Mouse (Mus musculus) cerebellum, postnatal 36 days (tissue): ENCODE results near the gene Mmp25.
A peak's percentile ranks its signal among the peaks of the same experiment; 100 is the strongest.

Source experiments
- DNase-seq, 2 experiments: peaks; one replicate each; pipeline ENCODE4 v3.0.0; 2021 to 2022; ENCODE audit warnings: mixed read lengths in 2 of 2

Mmp25 gene

DNA sequence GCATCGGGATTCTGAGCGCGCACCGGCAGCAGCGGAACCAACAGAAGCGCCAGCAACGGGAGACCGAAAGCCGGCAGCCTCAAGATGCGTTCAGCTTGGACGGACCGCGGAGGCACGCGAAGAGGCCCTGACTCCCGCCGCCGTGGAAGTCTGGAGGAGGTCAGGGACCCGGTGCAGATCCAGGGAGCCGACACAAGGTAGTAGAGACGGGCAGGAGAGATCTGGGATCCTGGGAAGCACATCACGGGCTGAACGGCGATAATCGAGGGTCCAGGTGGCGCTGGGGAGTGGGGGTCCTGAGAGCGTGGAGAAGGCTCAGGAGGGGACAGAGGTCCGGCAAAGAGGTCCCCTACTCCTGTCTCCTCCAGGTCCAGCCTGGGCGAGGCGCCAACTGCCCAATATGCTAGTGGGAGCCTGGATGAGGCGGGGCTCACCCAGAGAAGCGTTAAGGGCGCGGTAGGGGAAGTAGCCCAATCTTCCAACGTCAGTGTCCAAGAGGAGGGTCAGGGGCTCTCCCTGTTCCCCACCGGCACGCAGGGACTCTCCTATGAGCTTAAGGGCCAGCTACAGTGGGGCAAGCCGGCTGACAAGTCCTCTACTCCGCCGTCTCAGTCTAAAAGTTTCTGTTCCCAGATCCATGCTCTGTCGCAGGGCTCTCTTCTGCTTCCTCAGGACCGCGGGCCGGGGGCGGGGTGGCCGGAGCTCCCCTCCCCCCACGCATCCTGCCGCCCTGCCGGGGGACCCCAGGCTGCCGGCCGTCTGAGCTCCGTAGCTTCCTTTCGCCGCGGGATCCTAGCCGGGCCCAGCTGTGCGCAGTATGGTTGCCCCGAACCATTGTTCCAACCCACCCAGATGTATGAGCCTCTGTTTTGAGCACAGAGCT lies at the start of gene Mmp25:
TSS of gene Mmp25 (minus strand) at position 665 of the 883 bp plus-strand sequence.
- DNase-seq = no peak

DNA sequence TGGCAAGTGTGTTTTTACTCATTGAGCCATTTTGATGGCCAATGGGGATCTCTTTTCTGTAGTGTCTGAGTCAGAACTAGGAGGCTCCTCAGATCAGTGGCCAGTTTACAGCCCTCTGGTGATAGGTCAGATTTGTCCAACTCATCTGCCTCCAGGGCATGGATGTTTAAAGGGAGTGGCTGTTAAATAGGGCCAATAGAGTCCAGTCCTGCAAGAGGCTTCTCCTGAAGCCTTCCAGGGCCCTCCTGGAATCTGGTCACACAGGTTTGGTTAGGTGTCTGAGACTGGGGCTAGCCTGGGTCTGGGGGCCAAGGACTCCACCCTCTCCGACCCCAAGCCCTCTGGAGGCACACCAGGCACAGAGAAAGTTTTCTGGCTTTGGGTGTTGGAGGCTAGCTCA lies 49.4 kb upstream of the Mmp25 start:
- no peak for DNase-seq

DNA sequence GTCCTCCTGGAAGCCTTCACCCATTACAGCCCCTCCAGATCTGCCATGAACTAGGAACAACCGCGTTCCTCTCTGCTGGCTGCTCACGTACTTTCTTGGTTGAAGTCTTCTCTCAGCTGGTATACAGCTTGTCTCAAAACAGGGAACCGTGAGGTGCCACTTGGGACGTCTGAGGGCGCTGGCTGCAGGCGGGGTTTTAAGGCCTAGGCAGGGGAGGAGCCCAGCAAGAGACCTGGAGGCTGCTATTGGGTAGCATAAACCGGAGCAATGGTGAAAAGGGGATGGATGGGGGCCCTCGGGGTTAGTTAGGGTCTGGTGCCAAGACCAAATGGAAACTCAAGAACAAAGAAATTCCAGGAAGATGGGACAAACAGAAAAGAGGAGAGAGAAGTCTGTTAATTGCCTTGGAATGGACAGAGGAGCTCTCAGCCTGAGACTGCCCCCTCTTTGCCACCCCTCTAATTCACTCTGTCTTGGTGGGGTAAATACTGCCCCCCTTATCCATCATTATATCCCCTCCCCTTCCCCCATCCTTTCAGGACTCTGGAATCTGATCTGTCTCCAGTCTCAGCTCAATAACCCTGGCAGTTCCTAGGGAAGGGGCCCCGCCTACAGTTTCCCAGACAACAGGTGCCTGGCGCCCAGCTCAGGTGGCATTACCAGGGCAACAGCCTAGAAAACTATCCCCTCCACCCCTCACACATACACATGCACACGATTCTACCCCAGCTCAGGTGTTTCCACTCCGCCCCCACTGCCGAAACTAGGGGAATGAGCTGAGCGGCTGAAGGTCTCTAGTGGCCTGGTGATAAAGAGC lies 39.0 kb upstream of the Mmp25 start, which contains the start of gene Cldn9:
TSS of gene Cldn9 (minus strand) at position 171 of the 817 bp plus-strand sequence.
- DNase-seq = no peak

DNA sequence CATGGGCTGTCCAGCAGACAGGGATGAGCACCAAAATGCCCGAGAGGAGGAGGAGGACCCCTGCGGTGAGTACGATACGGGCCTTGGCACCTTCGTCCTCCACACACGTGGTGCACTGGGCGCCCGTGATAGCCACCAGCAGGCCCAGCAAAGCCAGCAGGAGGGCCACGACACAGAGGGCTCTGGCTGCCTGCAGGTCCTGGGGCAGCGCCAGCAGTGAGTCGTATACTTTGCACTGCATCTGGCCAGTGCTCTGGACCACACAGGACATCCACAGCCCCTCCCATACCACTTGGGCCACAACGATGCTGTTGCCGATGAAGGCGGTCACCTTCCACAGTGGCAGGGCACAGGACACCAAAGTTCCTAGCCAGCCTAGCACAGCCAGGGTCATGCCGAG lies 38.1 kb upstream of the Mmp25 start:
- DNase-seq = no peak

DNA sequence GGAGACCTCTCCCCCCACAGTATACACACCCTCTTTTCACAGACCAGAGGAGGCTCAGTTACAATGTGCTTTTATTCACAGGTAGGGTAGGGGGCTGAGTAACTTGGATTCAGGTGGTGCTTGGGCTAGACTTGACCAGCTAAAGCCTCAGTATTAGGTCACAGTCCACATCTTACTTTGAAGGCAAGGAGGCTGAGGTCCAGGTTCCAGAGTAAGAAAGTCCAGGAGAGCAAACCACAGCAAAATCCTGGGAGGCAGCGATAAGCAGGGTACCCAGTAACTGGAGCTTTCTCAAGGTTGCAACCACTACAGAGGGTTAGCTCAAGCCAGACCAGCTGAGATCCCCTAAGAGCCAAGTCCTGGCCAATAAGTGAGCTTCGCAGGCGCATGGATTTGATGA lies 37.5 kb upstream of the Mmp25 start:
- no peak for DNase-seq

DNA sequence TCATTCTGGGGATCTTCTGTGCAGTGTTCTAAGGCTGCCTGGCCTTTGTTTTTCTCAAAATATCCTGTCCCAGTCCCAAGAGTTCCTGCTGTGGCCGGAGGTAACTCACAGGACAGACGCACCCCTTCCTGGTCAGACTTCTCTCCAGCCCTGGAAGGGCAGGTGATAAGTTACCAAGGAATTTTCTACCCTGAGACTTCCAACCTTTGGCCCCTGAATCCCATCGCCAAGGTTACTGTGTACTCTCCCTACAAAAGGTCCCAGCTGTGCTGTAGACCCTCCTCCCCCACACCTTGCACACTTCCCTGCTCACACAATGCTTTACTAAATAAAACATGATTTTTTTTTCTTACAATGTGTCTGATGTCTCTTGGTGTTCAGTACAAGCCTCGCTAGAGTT lies 37.0 kb upstream of the Mmp25 start:
- no peak for DNase-seq

DNA sequence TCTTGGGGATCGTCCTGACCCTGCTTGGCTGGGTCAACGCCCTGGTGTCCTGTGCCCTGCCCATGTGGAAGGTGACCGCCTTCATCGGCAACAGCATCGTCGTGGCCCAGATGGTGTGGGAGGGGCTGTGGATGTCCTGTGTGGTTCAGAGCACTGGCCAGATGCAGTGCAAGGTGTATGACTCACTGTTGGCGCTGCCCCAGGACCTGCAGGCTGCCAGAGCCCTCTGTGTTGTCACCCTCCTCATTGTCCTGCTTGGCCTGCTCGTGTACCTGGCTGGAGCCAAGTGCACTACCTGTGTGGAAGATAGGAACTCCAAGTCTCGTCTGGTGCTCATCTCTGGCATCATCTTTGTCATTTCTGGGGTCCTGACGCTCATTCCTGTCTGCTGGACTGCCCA lies 36.0 kb upstream of the Mmp25 start:
- DNase-seq = no peak

DNA sequence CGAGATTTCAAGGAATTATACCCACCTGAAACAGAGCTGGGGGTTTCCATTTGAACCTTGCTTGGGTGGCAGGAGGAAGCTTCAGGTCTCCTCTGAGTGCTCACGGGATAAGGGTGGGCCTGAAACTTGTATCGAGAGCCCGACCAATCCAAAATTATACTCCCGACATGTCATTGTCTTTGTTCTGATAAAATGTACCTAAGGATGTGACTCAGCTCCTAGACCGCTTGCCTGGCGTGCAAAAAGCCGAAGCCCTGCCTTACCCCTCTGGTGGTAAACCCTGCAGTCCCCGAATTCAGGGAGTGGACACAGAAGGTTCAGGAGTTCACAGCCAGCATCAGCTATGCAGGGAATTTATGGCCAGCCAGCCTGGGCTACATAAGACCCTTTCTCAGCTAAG lies 35.3 kb upstream of the Mmp25 start:
- DNase-seq = no peak

DNA sequence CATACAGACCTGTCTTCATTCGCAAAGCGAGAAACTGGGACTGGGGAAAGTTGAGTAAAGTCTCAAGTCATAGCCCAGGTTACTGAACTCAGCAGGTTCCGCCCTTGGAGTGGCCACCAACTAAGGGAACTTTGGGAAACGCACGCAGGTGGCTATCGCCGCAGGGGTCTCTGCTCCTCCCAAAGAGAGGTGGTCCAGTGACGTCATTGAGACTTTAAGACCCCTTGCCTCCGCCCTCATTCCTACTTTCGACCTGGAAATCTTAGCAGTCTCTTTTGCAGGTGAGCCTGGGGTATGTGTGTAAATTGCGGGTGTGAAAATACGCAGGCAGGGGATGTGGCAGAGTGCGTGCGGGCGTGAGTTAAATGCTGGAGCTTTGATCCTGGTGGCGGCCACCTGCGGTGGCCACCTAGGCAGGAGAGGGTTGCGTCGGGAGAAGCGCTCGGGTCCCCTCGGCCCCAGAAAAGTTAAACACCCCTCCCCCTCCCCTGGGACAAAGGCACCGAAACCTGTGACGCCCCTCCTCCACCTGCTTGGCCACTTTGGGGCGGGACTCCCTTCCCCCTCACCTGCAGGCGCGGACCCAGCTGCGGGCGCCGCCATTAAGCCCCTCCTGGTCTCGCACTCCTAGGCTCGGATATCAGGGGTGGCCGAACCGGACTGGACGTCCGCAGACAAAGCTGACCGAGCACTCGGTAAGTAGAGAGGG lies 34.2 kb upstream of the Mmp25 start, which contains the start of gene Cldn6:
TSS of gene Cldn6 (plus strand) at position 123 of the 709 bp plus-strand sequence.
- no peak for DNase-seq

DNA sequence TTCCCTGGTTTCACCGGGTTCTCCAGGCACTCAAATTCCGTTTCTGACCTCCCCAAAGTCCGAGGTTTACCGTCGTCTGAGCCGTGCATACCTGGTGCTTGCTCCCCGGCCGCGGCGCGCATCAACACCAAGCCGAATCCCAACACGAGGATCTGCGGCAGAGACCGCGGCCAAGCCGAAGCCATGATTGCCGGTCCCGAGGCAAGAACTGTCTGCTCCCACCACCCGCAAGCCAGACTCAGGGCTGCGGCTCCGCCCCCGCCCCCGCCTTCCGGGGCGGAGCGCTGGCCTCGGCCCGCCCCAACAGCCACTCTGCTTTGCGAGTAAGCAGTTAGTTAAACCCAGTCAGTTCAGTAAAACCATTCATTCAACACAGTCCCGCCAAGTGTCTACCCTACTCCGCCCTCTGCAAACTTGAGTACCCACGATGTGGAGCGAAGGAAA lies 32.2 kb upstream of the Mmp25 start, which contains the start of gene Tnfrsf12a:
TSS of gene Tnfrsf12a (minus strand) at position 233 of the 444 bp plus-strand sequence.
- peak; percentile 79 to 87 for DNase-seq

DNA sequence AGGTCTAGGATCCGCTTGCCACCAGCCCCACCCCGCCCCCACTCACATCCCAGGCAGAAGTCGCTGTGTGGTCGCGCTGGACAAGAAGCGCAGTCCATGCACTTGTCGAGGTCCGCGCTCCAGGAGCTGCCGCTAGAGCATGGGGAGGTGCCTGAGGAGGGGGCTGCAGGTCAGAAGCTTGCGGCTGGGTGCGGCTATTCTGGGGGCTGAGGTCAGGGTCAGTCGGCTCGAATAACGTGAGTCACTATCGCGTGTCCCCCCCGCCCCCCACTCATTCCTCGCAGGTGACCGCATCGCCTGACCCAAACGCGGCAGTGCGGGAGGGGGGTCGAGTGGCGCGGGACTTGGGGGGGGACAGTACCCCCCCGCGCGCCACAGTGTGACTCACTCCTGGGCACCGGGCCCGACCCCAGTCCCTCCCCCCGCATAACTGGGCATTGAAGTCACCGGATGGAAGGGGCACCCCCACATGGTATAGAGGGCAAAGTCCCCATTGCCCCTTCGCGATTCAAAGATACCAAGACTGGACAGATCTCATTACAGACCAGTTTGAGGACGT lies 31.5 kb upstream of the Mmp25 start:
- DNase-seq = peak; percentile 63 to 73

DNA sequence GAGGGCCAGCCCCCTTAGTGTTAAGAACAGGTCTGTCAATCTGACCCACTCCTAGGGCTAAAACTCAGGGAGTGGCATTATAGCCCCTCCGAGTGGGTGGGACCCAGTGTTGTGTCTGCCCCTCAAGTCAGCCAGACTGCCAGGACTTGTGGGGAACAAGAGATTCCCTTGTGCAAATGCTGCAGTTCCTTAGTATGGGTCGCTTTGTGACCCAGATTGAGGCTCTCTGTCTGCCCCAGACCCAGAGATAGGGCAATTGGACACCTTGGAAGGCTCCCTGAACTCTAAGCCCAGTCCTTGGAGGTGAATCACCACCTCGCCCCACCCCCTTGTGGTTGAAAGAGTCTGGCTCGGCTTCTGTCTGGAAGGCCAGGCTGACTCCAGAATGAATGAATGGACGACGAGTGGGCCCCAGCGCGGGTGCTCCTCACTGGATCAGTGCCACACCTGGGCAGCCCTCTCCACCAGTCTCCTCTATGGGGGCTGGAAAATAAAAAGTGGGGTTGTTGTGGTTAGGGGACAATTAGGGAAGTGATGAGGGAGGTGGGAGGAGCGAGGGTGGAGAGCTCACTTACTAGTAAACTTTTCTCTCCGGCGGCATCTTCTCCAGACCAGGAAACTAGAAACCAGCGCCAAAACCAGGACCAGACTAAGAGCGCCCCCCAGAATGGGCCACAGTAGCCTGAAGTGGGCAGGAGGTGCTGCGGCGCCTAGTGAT lies 30.6 kb upstream of the Mmp25 start:
- peak; percentile 48 to 54 for DNase-seq

DNA sequence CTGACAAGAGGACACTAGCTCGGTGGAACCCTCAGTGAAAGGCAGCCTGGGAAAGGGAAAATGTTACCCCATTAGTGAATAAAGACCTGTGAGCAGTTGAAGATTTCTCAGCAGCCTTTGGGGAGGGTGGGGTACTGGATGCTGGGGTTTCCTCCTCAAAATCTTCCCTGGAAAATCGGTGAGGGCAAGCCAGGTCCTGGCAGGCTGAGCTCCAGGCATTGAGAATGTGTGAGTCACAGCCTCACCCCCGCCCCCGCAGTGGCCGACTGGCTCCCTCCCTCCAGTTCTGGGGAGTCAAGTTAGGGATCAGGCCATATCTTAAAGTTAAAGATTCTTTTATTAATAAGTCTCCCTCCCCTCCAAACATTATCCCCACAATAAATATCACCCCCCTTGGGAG lies 30.1 kb upstream of the Mmp25 start:
- DNase-seq = peak; percentile 58 to 62

DNA sequence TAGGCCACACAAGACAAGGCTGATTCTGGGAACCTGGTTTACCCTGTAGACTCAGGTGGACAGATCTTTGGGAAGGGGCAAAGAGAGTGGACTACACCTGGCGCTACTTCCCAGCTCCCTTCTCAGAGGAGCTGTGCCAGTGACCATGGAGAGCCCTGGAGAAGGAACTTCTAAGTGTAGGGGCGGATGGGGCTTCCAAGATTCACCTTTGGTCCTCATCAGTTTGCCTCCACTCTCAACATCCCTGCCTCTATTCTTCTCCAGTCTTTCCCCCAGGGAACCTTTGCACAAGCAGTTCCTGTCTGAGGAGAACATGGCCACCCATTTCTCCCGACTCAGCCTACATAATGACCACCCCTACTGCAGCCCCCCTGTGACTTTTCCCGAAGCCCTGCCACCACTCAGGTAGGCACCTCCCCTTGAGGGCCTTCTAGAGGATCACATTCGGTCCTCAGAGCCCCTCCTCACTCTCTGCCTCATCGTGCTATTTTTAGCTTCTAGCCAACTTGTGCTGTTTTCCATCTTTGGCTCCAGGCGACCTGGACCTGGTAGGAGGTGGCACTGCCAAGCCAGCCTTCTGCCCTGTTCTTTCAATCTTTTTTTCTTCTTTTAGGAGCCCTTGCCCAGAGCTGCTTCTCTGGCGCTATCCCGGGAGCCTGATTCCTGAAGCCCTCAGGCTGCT lies 29.3 kb upstream of the Mmp25 start:
- peak; percentile 44 to 54 for DNase-seq

DNA sequence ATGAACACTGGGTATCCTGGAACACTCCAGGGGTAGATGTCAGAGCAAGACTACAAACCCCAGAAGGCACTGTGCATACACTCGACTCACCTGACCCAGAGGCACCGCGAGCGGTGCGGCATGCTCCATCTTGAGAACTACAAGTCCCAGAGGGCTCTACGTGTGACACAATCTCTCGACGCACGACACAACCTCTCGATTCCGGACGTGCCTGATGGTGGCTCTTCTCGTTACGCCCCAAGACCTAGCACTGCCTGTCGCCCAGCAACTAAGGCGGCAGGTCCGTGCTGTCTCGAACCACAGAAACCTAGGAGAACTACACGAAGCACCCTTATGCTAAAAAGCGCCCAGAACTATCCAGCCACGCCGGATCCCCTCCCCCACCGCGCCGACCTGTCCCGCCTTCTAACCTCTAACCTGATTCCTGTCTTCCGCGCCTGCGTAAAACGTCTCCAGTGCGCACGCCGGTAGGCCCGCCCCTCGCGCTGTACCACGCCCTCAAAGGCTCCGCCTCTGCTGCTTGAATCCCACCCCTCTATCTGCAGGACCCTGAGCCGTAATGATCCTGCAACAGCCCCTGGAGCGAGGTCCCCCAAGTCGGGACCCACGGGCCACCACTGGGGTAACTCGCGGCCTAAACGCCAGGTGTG lies 28.5 kb upstream of the Mmp25 start, which contains the start of the genes Hcfc1r1 and Thoc6:
TSS of gene Hcfc1r1 (plus strand) at position 173 of the 650 bp plus-strand sequence.
TSS of gene Thoc6 (minus strand) at position 459 of the 650 bp plus-strand sequence.
- peak; percentile 90 to 95 for DNase-seq

DNA sequence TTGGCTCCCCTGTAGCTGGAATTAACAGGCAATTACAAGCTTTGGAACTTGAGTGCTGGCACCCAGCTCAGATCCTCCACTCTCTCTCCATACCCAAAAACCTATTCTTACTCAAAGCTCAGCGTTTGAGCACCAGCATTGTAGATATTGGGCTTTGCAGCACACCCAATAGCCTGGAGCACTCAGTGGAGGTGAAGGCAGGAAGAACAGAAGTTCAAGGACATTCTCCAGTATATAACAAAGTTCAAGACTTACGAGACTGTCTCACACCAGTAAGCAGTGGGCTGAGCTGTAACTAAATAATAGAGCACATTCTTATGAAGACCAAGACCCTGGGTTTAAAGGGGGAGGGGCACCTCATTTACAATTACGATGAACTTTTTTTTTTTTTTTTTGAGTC lies 27.7 kb upstream of the Mmp25 start:
- no peak for DNase-seq

DNA sequence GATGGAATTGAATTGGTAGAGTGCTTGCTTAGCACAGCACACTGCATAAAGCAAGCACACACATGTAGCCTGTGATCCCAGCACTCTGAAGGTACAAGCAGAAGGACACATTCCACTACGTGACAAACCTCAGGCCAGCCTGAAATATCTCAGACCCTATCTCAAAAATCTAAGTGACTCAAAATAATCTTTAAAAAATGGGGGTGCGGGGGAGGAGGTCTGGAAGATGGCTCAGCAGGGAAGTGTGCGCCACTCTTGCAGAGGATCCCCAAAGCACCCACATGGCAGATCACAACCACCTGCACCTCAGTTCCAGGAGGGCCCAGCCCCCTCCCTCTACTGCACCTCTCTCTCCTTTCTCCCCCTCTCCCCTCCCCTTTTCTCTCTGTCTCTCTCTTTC lies 26.4 kb upstream of the Mmp25 start:
- DNase-seq = no peak

DNA sequence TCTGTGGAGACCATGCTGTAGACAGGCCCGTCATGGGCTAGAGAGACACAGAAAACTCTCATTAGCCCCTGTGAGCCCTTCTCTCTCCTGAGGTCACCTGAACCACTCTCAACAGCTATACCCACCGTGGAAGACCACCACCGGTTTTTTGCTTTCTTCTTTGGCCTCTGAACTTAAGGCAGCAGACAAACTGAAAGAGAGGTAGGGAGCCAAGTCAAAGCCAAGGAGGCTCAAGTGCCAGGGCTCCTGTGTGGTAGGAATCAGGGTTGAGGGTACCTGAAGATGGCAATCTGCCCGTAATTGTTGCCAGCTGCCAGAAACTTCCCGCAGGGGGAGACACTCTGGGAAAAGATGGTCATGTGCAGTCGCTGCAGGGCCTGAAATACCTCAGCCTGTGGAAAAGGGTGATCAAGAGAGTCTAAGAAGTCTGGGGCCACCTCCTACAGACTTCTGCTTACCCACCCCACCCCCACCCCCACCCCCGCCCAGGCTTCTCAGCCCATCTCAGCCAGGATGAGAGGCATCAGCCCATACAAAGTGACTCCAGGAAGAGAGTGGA lies 25.5 kb upstream of the Mmp25 start:
- DNase-seq = no peak

DNA sequence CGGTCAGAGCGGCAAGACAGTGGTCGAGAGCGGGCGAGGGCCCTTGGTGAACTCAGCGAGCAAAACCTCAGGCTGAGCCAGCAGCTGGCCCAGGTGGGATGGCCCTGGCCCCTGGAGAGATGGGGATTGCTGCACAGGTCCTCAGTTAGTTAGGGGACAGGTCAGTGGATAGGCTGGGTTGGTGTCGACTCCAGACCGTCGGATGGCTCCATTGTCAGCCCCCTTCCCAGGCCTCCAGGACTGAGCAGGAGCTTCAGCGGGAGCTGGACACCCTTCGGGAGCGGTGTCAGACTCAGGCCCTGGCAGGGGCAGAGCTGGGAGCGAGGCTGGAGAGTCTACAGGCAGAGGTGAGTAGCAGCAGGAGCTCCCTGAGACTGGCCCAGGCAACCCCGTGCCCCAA lies 20.4 kb upstream of the Mmp25 start:
- no peak for DNase-seq

DNA sequence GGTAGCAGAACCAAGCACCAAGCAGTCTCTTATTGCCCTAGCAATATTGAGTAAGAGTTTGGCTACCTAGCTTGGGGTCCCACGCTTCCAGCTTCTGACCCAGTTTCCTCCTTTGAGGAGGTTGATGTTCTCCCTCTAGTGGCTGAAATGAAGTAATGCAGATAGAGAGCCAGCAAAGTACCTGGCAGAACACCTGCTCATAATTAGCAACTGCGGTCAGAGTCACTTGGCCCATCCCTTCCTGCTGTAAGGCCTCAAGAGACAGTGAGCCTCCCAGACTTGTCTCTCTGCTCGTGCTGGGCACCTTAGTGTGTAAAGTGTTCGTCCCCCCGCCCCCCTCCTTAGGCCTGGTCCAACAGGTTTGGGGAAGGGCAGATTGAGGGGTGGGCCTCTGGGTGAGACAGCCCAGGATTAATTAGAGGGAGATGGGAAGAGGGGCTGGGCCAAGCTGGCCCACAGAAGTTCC lies 19.5 kb upstream of the Mmp25 start:
- DNase-seq = no peak
